Mouse (Mus musculus) granulocyte monocyte progenitor cell, adult 5-6 weeks (primary cell): ENCODE data around the gene Slc39a1. TPM values are rescaled to one million over a fixed set of nuclear protein-coding genes. Genes with fewer than 3 reads are reported as not detected.
"Not testable (repeated sequence)": the region's sequence is repeated elsewhere in the genome, so short reads cannot be mapped to it uniquely, and the experiment has no call there.

Experiments
- ATAC-seq: replicated peaks from 2 replicates; pipeline ENCODE4 v1.8.0; 2016; ENCODE audit warnings: mild to moderate bottlenecking, moderate TSS enrichment, inconsistent platforms; ENCODE audit not compliant: poor library complexity, severe bottlenecking
- total RNA-seq, 2 experiments: library from RNA; stranded (forward) in 1 of 2; stranded (reverse) in 1 of 2; fragments of 200-712, 200-1000 nt in 1 of 2; fragments of >200 nt in 1 of 2; fragmentation: Nextera tagmentation in 1 of 2; gene quantifications; 2 replicates each; pipeline ENCODE4 v1.2.3; 2014 to 2017

Slc39a1 gene
- total RNA-seq, 2 experiments from 2014 or later = 26.6 to 36.4 TPM

- ATAC-seq = peak; percentile 93
Measured at GRCm38 (mm10) chr3:90231507-90232333, 16.3 kb upstream of the Slc39a1 start, which contains the start of gene Jtb. Gene Jtb (plus strand): TSS chr3:90231597.

- peak; percentile 4; the same call in 1 of the 2 replicates for ATAC-seq
Measured at GRCm38 (mm10) chr3:90241251-90241650, 6.7 kb upstream of the Slc39a1 start.

GRCm38 (mm10) chr3:90241669-90242358, 6.2 kb upstream of the Slc39a1 start:
- ATAC-seq = peak; percentile 76

GRCm38 (mm10) chr3:90242984-90243775, 4.8 kb upstream of the Slc39a1 start, which contains the start of gene Creb3l4:
Gene Creb3l4 (minus strand): TSS chr3:90243512.
- no peak for ATAC-seq

- no peak for ATAC-seq
Measured at GRCm38 (mm10) chr3:90245406-90245805, 2.6 kb upstream of the Slc39a1 start.

GRCm38 (mm10) chr3:90247630-90247959, 377 bp upstream of the Slc39a1 start:
- ATAC-seq = no peak

GRCm38 (mm10) chr3:90248746-90249100, 751 bp downstream of the Slc39a1 start:
- ATAC-seq = peak; percentile 51

GRCm38 (mm10) chr3:90250791-90251190, 2.8 kb downstream of the Slc39a1 start:
- no peak for ATAC-seq

- ATAC-seq = not testable (repeated sequence)
Measured at GRCm38 (mm10) chr3:90251731-90252226, 3.8 kb downstream of the Slc39a1 start.

GRCm38 (mm10) chr3:90252659-90253058, 4.7 kb downstream of the Slc39a1 start:
- ATAC-seq = not testable (repeated sequence)

GRCm38 (mm10) chr3:90253174-90253573, 5.2 kb downstream of the Slc39a1 start:
- not testable (repeated sequence) for ATAC-seq

GRCm38 (mm10) chr3:90253653-90254418, 5.9 kb downstream of the Slc39a1 start, which contains the start of gene Crtc2:
Gene Crtc2 (plus strand): TSS chr3:90254163.
- ATAC-seq = peak; percentile 94

- peak; percentile 46 for ATAC-seq
Measured at GRCm38 (mm10) chr3:90254419-90255193, 6.6 kb downstream of the Slc39a1 start.

- no peak for ATAC-seq
Measured at GRCm38 (mm10) chr3:90255194-90255565, 7.2 kb downstream of the Slc39a1 start.

GRCm38 (mm10) chr3:90255784-90256353, 7.9 kb downstream of the Slc39a1 start:
- ATAC-seq = no peak

GRCm38 (mm10) chr3:90256731-90257530, 9.0 kb downstream of the Slc39a1 start:
- ATAC-seq = no peak

GRCm38 (mm10) chr3:90258521-90258920, 10.5 kb downstream of the Slc39a1 start:
- no peak for ATAC-seq
